Mouse (Mus musculus): Measurements from ENCODE around the gene Olfr985. TPM values are rescaled to one million over a fixed set of nuclear protein-coding genes. Genes with fewer than 3 reads are reported as not detected.

The Olfr985 gene
- polyA plus RNA-seq, 2 experiments = not detected

DNA sequence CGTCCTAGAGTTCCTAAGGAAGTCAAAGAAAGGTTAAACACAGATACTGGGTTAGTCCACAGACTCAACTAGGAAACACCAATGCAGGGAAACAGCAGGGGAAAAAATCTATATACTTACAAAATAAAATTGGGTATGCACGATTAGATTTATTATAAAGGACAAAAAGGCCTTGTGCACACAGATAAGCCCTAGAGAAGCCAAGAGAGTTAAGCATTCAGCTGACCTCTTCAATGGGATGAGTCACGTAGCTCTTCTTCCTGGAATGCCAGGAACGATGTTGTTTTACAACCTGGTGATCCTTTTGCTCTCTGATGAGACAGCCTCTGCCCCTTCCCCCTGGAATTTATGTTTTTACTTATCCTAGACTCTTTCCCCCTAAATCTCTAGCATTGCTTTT is 9.5 kb upstream of the Olfr985 start:
- Histone ChIP-seq H3K4me1 (replicated peaks; ENCODE audit: control insufficient read depth in 2 of 2, insufficient read depth in 2 of 2, low read length in 1 of 2) (no peaks in the 10 kb centered on the region), H3K4me2 (ENCODE audit: low read depth) (no peak overlapping the region), H3K4me3 (ENCODE audit: insufficient read depth in 1 of 2, low read depth in 2 of 2, low read length in 2 of 2) (no peak overlapping the region), H3K27me3 (ENCODE audit: control insufficient read depth, insufficient read depth, low read length) (no peaks in the 10 kb centered on the region), H3K27ac (no peak overlapping the region), H3K9me3 (ENCODE audit: control insufficient read depth, low read length) (no peaks in the 10 kb centered on the region), H3K9ac (replicated peaks) (no peak overlapping the region), H3K36me3 (replicated peaks; ENCODE audit: control insufficient read depth, insufficient read depth, low read depth) (no peaks in the 10 kb centered on the region)
- no peak for TF ChIP-seq EP300 (IDR thresholded peaks at IDR 0.05; ENCODE audit: low read depth)
- 39% methylated on average over 4 of the region's 4 CpGs for WGBS (ENCODE audit: insufficient replicate concordance)
- ATAC-seq (ENCODE audit: insufficient read depth) = no peak
- DNase-seq (ENCODE audit: low read depth in 3 of 3, low spot score in 3 of 3) = no peak

- ATAC-seq (ENCODE audit: insufficient read depth) (no peak), DNase-seq (ENCODE audit: low read depth in 3 of 3, low spot score in 3 of 3) (no peak)
- Histone ChIP-seq H3K27me3 (ENCODE audit: control insufficient read depth, insufficient read depth, low read length) (no peaks in the 10 kb centered on the region), H3K4me1 (replicated peaks; ENCODE audit: control insufficient read depth in 2 of 2, insufficient read depth in 2 of 2, low read length in 1 of 2) (no peaks in the 10 kb centered on the region), H3K36me3 (replicated peaks; ENCODE audit: control insufficient read depth, insufficient read depth, low read depth) (no peaks in the 10 kb centered on the region), H3K9me3 (ENCODE audit: control insufficient read depth, low read length) (no peaks in the 10 kb centered on the region), H3K4me2 (ENCODE audit: low read depth) (no peak overlapping the region), H3K4me3 (ENCODE audit: insufficient read depth in 1 of 2, low read depth in 2 of 2, low read length in 2 of 2) (no peak overlapping the region), H3K9ac (replicated peaks) (no peak overlapping the region), H3K27ac (no peak overlapping the region)
- WGBS (ENCODE audit: insufficient replicate concordance) = 34% methylated on average over 6 of the region's 6 CpGs
- TF ChIP-seq CTCF (IDR thresholded peaks at IDR 0.05; ENCODE audit: low read depth) (no peak), EP300 (IDR thresholded peaks at IDR 0.05; ENCODE audit: low read depth) (no peak)
Observed at GRCm38 (mm10) chr9:40136987-40137688, 7.2 kb upstream of the Olfr985 start.

DNA sequence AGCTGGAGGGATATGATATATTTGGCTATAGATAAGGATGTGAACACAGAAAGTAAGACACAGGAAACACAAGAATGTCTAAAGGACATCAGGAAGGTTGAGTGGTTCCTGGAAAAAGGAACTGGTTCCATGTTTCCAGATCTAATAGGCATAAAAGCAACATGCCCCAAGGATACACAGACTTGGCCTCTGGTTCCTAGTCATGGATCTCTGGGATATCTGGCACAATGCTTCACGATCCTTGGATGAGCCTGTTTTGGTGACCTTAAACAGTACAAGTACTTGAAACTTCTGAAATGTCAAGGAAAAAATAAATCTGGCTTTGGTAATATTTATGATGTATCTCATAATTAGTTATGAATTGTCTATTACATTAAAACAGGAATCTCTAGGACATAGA is 572 bp upstream of the Olfr985 start:
- no peak for ATAC-seq (ENCODE audit: insufficient read depth)
- 61% methylated on average over 1 of the region's 1 CpGs for WGBS (ENCODE audit: insufficient replicate concordance)
- no peak overlapping the region for H3K27ac ChIP-seq
- TF ChIP-seq CTCF (IDR thresholded peaks at IDR 0.05; ENCODE audit: low read depth) (no peak), EP300 (IDR thresholded peaks at IDR 0.05; ENCODE audit: low read depth) (no peak)
- no peaks in the 10 kb centered on the region for H3K36me3 ChIP-seq (replicated peaks; ENCODE audit: control insufficient read depth, insufficient read depth, low read depth)
- DNase-seq (ENCODE audit: low read depth in 3 of 3, low spot score in 3 of 3) = no peak
- no peaks in the 10 kb centered on the region for H3K9me3 ChIP-seq (ENCODE audit: control insufficient read depth, low read length)
- H3K4me3 ChIP-seq (ENCODE audit: insufficient read depth in 1 of 2, low read depth in 2 of 2, low read length in 2 of 2) = no peak overlapping the region
- no peaks in the 10 kb centered on the region for H3K27me3 ChIP-seq (ENCODE audit: control insufficient read depth, insufficient read depth, low read length)
- no peak overlapping the region for H3K4me2 ChIP-seq (ENCODE audit: low read depth)
- no peaks in the 10 kb centered on the region for H3K4me1 ChIP-seq (replicated peaks; ENCODE audit: control insufficient read depth in 2 of 2, insufficient read depth in 2 of 2, low read length in 1 of 2)
- H3K9ac ChIP-seq (replicated peaks) = no peak overlapping the region

GRCm38 (mm10) chr9:40117287-40117659 is 12.7 kb downstream of the Olfr985 start:
- Histone ChIP-seq H3K4me3 (ENCODE audit: insufficient read depth in 1 of 2, low read depth in 2 of 2, low read length in 2 of 2) (no peak overlapping the region), H3K27me3 (ENCODE audit: control insufficient read depth, insufficient read depth, low read length) (no peaks in the 10 kb centered on the region), H3K27ac (no peak overlapping the region), H3K4me2 (ENCODE audit: low read depth) (no peak overlapping the region), H3K9me3 (ENCODE audit: control insufficient read depth, low read length) (no peaks in the 10 kb centered on the region), H3K9ac (replicated peaks) (no peak overlapping the region), H3K4me1 (replicated peaks; ENCODE audit: control insufficient read depth in 2 of 2, insufficient read depth in 2 of 2, low read length in 1 of 2) (no peaks in the 10 kb centered on the region), H3K36me3 (replicated peaks; ENCODE audit: control insufficient read depth, insufficient read depth, low read depth) (no peaks in the 10 kb centered on the region)
- TF ChIP-seq EP300 (IDR thresholded peaks at IDR 0.05; ENCODE audit: low read depth) = no peak
- no peak for TF ChIP-seq CTCF (IDR thresholded peaks at IDR 0.05; ENCODE audit: low read depth)
- 59% methylated on average over 5 of the region's 5 CpGs for WGBS (ENCODE audit: insufficient replicate concordance)
- DNase-seq (ENCODE audit: low read depth in 3 of 3, low spot score in 3 of 3) (no peak), ATAC-seq (ENCODE audit: insufficient read depth) (no peak)

DNA sequence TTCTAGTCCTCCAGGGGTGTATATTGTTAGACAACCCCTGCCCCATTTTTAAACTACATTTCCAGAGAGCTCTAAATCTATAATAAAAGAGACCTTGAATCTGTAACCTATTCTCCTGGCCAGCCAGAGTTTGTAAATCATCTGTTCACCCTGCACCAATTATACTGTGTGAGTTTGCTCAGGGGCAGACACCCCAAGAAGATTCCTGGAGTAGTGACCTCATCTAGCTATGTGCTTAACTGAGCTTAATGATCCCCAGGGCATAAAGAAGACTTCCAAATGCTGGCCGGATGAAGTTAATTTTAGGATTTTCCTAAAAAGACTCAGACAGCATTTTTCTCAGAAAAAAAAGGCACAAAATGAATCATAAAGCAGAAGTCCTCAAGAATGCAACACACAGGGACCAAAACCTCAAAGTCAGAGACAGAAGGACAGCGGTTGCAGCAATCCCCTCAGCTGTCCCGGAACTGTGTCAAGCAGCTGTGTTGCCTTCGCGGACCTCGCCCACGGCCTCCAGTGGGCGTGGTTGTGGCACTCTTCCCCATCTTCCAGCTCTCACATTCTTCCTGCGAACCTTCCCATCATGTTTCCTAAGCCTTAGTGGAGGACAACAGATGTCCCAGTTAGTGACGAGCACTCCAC is 13.2 kb downstream of the Olfr985 start:
- DNase-seq (ENCODE audit: low read depth in 3 of 3, low spot score in 3 of 3) (no peak), ATAC-seq (ENCODE audit: insufficient read depth) (no peak)
- no peak overlapping the region for H3K4me2 ChIP-seq (ENCODE audit: low read depth)
- no peaks in the 10 kb centered on the region for H3K4me1 ChIP-seq (replicated peaks; ENCODE audit: control insufficient read depth in 2 of 2, insufficient read depth in 2 of 2, low read length in 1 of 2)
- H3K4me3 ChIP-seq (ENCODE audit: insufficient read depth in 1 of 2, low read depth in 2 of 2, low read length in 2 of 2) = no peak overlapping the region
- no peak for TF ChIP-seq CTCF (IDR thresholded peaks at IDR 0.05; ENCODE audit: low read depth)
- H3K9ac ChIP-seq (replicated peaks) = no peak overlapping the region
- no peaks in the 10 kb centered on the region for H3K9me3 ChIP-seq (ENCODE audit: control insufficient read depth, low read length)
- 21% methylated on average over 10 of the region's 10 CpGs for WGBS (ENCODE audit: insufficient replicate concordance)
- H3K27me3 ChIP-seq (ENCODE audit: control insufficient read depth, insufficient read depth, low read length) = no peaks in the 10 kb centered on the region
- no peak overlapping the region for H3K27ac ChIP-seq
- no peaks in the 10 kb centered on the region for H3K36me3 ChIP-seq (replicated peaks; ENCODE audit: control insufficient read depth, insufficient read depth, low read depth)
